Mouse (Mus musculus): ENCODE data around the gene Limd1. TPM values are rescaled to one million over a fixed set of nuclear protein-coding genes. Genes with fewer than 3 reads are reported as not detected.
"Not testable (repeated sequence)": the region's sequence is repeated elsewhere in the genome, so short reads cannot be mapped to it uniquely, and the experiment has no call there.

Gene Limd1
- polyA plus RNA-seq (2016; fragmentation: Nextera tagmentation; extraction: Ambion mirVana), result 39.0 and 39.2 TPM in 2 replicates

GRCm38 (mm10) chr9:123478586-123479195, at the start of gene Limd1:
Limd1 (plus strand) TSS chr9:123478706.
- no peaks in the 10 kb centered on the region for H3K27me3 ChIP-seq (ENCODE audit: insufficient read depth, poor library complexity, severe bottlenecking)
- H3K4me3 ChIP-seq, result peak within 1 kb of the TSS; percentile 73
- peak; percentile 81 for DNase-seq (ENCODE audit: low spot score)
- peaks cover 20% of the 10 kb centered on the region for H3K36me3 ChIP-seq
- WGBS, result under 1% methylated on average over 45 of the region's 57 CpGs
- H3K9me3 ChIP-seq, result no peaks in the 10 kb centered on the region
- peaks cover 54% of the 10 kb centered on the region for H3K4me1 ChIP-seq
- H3K27ac ChIP-seq, result peak within 1 kb of the TSS; percentile 92

- Histone ChIP-seq H3K4me3 (no peak overlapping the region), H3K9me3 (no peaks in the 10 kb centered on the region), H3K27ac (no peak overlapping the region), H3K27me3 (ENCODE audit: insufficient read depth, poor library complexity, severe bottlenecking) (no peaks in the 10 kb centered on the region), H3K36me3 (no peaks in the 10 kb centered on the region), H3K4me1 (no peaks in the 10 kb centered on the region)
- DNase-seq (ENCODE audit: low spot score), result no peak
- 90% methylated on average over 4 of the region's 4 CpGs for WGBS
Observed at GRCm38 (mm10) chr9:123429863-123430262, 48.6 kb upstream of the Limd1 start.

GRCm38 (mm10) chr9:123430973-123431372, 47.5 kb upstream of the Limd1 start:
- H3K9me3 ChIP-seq, result no peaks in the 10 kb centered on the region
- no peak overlapping the region for H3K27ac ChIP-seq
- H3K4me1 ChIP-seq, result no peaks in the 10 kb centered on the region
- no peaks in the 10 kb centered on the region for H3K27me3 ChIP-seq (ENCODE audit: insufficient read depth, poor library complexity, severe bottlenecking)
- H3K4me3 ChIP-seq, result no peak overlapping the region
- peaks cover 2% of the 10 kb centered on the region; the same call in 1 of the 2 replicates for H3K36me3 ChIP-seq
- DNase-seq (ENCODE audit: low spot score), result no peak

GRCm38 (mm10) chr9:123438223-123438622, 40.3 kb upstream of the Limd1 start:
- no peak for DNase-seq (ENCODE audit: low spot score)
- WGBS, result 83% methylated on average over 2 of the region's 2 CpGs
- Histone ChIP-seq H3K9me3 (no peaks in the 10 kb centered on the region), H3K4me1 (no peaks in the 10 kb centered on the region), H3K27ac (no peak overlapping the region), H3K4me3 (no peak overlapping the region), H3K36me3 (peaks cover 24% of the 10 kb centered on the region), H3K27me3 (ENCODE audit: insufficient read depth, poor library complexity, severe bottlenecking) (no peaks in the 10 kb centered on the region)

DNA sequence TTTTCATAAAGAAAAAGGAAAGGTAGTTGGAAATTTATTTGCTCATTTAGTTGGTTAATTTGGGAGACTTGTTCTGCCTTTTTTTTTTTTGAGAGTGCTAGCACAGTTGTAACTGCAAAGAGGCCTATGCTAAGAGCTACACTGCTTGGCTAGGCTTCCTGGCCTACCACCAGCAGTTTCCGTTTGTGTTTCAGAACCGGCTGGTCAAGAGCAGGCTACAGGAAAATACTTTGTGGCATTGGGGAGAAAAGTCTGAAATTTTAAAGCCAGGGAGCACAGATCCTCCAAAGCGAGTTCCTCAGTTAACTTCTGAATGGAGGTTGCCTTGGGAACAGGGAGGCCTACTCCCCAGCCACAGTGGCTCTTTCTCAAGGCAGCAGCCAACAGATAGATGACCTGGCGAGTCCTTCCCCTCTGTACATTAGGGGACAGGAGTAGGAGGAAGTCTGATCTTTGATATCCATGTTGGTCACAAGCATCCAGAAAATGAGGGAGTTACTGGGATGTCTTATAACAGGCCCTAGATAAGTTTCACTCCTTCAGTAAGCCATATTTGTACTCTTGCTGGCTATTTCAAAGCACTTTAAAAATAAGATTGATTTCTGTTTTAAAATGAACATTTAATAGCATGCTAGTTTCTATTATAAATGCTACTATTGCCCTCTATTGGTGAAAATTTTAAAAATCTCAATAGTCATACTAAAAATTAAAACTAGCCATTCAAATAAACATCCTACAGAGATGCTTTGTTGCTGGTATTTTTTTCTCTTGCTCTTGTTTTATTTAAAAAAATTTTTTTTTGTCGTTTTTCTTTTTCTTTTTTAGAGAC, 38.1 kb upstream of the Limd1 start:
- H3K27ac ChIP-seq, result no peak overlapping the region
- H3K4me3 ChIP-seq, result no peak overlapping the region
- no peak for DNase-seq (ENCODE audit: low spot score)
- H3K4me1 ChIP-seq, result no peaks in the 10 kb centered on the region
- H3K9me3 ChIP-seq, result no peaks in the 10 kb centered on the region
- WGBS, result 62% methylated on average over 5 of the region's 5 CpGs
- peaks cover 27% of the 10 kb centered on the region for H3K36me3 ChIP-seq
- no peaks in the 10 kb centered on the region for H3K27me3 ChIP-seq (ENCODE audit: insufficient read depth, poor library complexity, severe bottlenecking)

DNA sequence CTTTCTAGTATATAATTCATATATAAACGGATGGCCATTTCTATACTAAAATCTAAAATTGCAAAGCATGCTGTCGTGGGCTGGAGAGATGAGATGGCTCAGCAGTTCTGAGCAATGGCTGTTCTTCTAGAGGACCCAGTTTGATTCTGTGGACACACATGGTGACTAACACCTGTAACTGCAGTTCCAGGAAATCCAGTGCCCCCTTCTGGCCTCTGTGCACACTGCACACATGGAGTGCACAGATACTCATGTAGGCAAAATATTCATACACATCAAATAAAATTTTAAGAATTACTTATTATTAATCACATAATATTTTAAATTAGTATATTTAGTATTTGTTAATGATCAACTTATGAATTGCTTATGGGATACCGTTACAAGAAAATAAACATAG, 31.4 kb upstream of the Limd1 start:
- not testable (repeated sequence) for H3K4me1 ChIP-seq; H3K27me3 ChIP-seq (ENCODE audit: insufficient read depth, poor library complexity, severe bottlenecking); H3K27ac ChIP-seq; H3K4me3 ChIP-seq; DNase-seq (ENCODE audit: low spot score); H3K9me3 ChIP-seq
- 0 out of 2 replicates have a peak, but pooled peaks cover 10% of the 10 kb centered on the region for H3K36me3 ChIP-seq
- WGBS, result 95% methylated on average over 3 of the region's 3 CpGs

- Histone ChIP-seq H3K27me3 (ENCODE audit: insufficient read depth, poor library complexity, severe bottlenecking) (no peaks in the 10 kb centered on the region), H3K4me1 (no peaks in the 10 kb centered on the region), H3K36me3 (peaks cover 9% of the 10 kb centered on the region; the same call in 1 of the 2 replicates)
Observed at GRCm38 (mm10) chr9:123448594-123448993, 29.9 kb upstream of the Limd1 start.

DNA sequence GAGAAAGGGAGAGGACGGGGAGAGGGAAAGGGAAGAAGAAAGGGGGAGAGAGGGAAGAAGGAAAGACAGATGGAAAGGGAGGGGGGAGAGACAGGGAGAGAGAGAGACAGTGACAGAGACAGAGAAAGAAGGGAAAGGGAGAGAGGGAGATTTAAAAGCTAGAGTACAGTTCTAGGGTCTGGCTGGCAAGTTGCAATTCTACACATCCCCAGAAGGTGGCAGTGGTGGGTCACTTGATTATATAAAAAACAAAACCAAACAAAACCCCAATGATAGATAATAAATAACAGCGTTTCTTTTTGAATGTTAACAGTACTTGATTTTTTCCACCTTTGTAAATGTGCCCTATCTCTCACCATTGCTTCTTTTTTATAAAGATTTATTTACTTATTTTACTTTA, 28.3 kb upstream of the Limd1 start:
- no peaks in the 10 kb centered on the region for H3K27me3 ChIP-seq (ENCODE audit: insufficient read depth, poor library complexity, severe bottlenecking)
- H3K9me3 ChIP-seq, result no peaks in the 10 kb centered on the region
- no peaks in the 10 kb centered on the region for H3K4me1 ChIP-seq
- DNase-seq (ENCODE audit: low spot score), result no peak
- H3K4me3 ChIP-seq, result no peak overlapping the region
- H3K36me3 ChIP-seq, result peaks cover 20% of the 10 kb centered on the region; the same call in 1 of the 2 replicates
- 45% methylated on average over 2 of the region's 2 CpGs for WGBS
- no peak overlapping the region for H3K27ac ChIP-seq

More at GRCm38 (mm10) chr9:123448594-123448993, 29.9 kb upstream of the Limd1 start:
- DNase-seq (ENCODE audit: low spot score), result no peak
- no peak overlapping the region for H3K4me3 ChIP-seq
- H3K27ac ChIP-seq, result no peak overlapping the region
- no peaks in the 10 kb centered on the region for H3K9me3 ChIP-seq

DNA sequence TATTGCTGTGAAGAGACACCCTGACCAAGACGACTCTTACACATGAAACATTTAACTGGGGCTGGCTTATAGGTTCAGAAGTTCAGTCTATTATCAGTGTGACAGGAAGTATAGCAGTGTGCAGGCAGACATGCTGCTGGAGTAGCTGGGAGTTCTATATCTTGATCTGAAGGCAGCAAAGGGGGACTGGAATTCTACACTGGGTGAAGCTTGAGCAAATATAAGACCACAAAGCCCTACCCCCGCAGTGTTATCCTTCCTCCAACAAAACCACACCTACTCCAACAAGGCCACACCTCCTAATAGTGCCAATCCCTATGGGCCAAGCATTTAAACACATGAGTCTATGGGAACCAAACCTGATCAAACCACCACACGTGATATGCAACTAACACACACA, 26.7 kb upstream of the Limd1 start:
- no peaks in the 10 kb centered on the region for H3K9me3 ChIP-seq
- no peaks in the 10 kb centered on the region for H3K27me3 ChIP-seq (ENCODE audit: insufficient read depth, poor library complexity, severe bottlenecking)
- H3K4me1 ChIP-seq, result peaks cover 3% of the 10 kb centered on the region
- no peak overlapping the region for H3K27ac ChIP-seq
- H3K36me3 ChIP-seq, result peaks cover 25% of the 10 kb centered on the region; the same call in 1 of the 2 replicates
- DNase-seq (ENCODE audit: low spot score), result no peak
- no peak overlapping the region for H3K4me3 ChIP-seq
- WGBS, result 67% methylated on average over 3 of the region's 3 CpGs

DNA sequence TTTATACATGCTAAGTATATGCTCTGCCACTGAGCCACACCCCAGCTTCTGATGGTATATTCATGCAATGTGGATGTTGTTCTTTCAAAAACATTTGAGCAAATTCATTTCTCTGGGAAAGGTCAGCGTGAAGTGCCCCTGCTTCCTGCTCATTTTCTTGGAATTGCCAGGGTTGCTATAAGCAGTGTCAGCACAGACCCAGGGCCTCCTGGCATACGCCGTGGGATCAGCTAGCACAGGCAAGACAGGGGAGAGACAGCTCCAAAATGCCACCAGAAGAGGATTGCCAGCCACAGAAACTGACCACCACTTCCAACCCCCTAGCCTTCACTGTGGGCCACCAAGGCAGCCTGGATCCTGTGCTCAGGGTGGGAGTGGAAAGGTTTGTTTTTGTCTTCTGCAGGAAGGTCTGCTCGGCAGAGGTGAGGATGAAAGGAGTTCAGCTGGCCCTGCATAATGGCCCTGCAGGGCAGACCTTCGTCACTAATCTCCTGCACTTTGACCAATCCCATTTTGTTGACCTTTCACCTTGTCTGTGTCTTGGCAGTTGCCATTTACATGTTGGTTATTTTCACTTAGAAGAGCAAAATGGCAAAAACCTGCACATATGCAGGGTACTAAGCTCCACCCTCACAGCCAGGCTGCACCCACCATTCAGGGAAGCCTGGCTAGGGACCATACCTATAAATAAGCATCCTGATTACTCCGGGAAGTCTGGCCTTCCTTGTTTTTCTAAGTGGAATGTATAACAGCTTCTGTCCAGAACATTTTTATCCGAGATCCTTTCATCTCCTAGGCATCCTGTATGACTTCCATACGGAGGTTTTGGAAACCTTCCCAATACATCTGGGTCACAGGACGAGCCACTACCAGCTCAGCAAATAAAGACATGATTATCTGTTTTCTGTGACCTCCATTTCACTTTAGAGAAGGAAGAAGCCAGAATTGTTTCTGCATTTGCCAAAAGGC, 21.6 kb upstream of the Limd1 start:
- H3K9me3 ChIP-seq, result peaks cover 3% of the 10 kb centered on the region; the same call in 1 of the 2 replicates
- H3K4me3 ChIP-seq, result no peak overlapping the region
- peaks cover 12% of the 10 kb centered on the region for H3K4me1 ChIP-seq
- H3K27me3 ChIP-seq (ENCODE audit: insufficient read depth, poor library complexity, severe bottlenecking), result peaks cover 3% of the 10 kb centered on the region; the same call in 1 of the 2 replicates
- DNase-seq (ENCODE audit: low spot score), result no peak
- peaks cover 26% of the 10 kb centered on the region for H3K36me3 ChIP-seq
- WGBS, result 59% methylated on average over 9 of the region's 9 CpGs
- peak overlapping the region; percentile 45; the same call in 1 of the 2 replicates for H3K27ac ChIP-seq

GRCm38 (mm10) chr9:123457603-123458002, 20.9 kb upstream of the Limd1 start:
- H3K27ac ChIP-seq, result no peak overlapping the region; the same call in 1 of the 2 replicates
- DNase-seq (ENCODE audit: low spot score), result no peak
- H3K4me1 ChIP-seq, result peaks cover 12% of the 10 kb centered on the region
- 53% methylated on average over 2 of the region's 2 CpGs for WGBS
- peaks cover 3% of the 10 kb centered on the region; the same call in 1 of the 2 replicates for H3K9me3 ChIP-seq
- H3K27me3 ChIP-seq (ENCODE audit: insufficient read depth, poor library complexity, severe bottlenecking), result peaks cover 4% of the 10 kb centered on the region; the same call in 1 of the 2 replicates
- peaks cover 23% of the 10 kb centered on the region for H3K36me3 ChIP-seq
- no peak overlapping the region for H3K4me3 ChIP-seq

GRCm38 (mm10) chr9:123467141-123467620, 11.3 kb upstream of the Limd1 start:
- Histone ChIP-seq H3K9me3 (no peaks in the 10 kb centered on the region), H3K4me1 (peaks cover 14% of the 10 kb centered on the region; the same call in 1 of the 2 replicates), H3K36me3 (peaks cover 7% of the 10 kb centered on the region), H3K27ac (no peak overlapping the region), H3K4me3 (no peak overlapping the region), H3K27me3 (ENCODE audit: insufficient read depth, poor library complexity, severe bottlenecking) (no peaks in the 10 kb centered on the region)
- DNase-seq (ENCODE audit: low spot score), result no peak
- WGBS, result 49% methylated on average over 4 of the region's 4 CpGs

Measured in heart, embryonic 10.5 days (tissue).